Mouse (Mus musculus) neural tube, embryonic 12.5 days (tissue): ENCODE measurements around the gene Hsd17b13. TPM values are rescaled to one million over a fixed set of nuclear protein-coding genes. Genes with fewer than 3 reads are reported as not detected.
"Not testable (repeated sequence)": the region's sequence is repeated elsewhere in the genome, so short reads cannot be mapped to it uniquely, and the experiment has no call there.

Experiments used
- ATAC-seq: fragments of 200-750 bp; cut with Nextera tagmentation; 2 replicates; pipeline ENCODE4 v1.8.0; 2017; ENCODE audit warnings: low read depth, mild to moderate bottlenecking, moderate TSS enrichment, moderate library complexity; ENCODE audit not compliant: low FRiP score
- H3K27ac ChIP-seq: fragments of 300-500 bp; sonication (generic); 2 replicates; pipeline ENCODE4 v1.5.1; 2016
- H3K27me3 ChIP-seq: fragments of 300-500 bp; sonication (generic); replicated peaks from 2 replicates; pipeline ENCODE4 v1.6.1; 2016; ENCODE audit warnings: mild to moderate bottlenecking
- H3K36me3 ChIP-seq: fragments of 300-500 bp; sonication (generic); 2 replicates; pipeline ENCODE4 v1.6.1; 2016; ENCODE audit warnings: mild to moderate bottlenecking
- H3K4me1 ChIP-seq: fragments of 300-500 bp; sonication (generic); 2 replicates; pipeline ENCODE4 v1.6.1; 2016
- H3K4me2 ChIP-seq: fragments of 300-500 bp; sonication (generic); replicated peaks from 2 replicates; pipeline ENCODE4 v1.6.1; 2016; ENCODE audit warnings: mild to moderate bottlenecking
- H3K4me3 ChIP-seq: fragments of 300-500 bp; sonication (generic); 2 replicates; pipeline ENCODE4 v1.5.1; 2016
- H3K9ac ChIP-seq: fragments of 300-500 bp; sonication (generic); 2 replicates; pipeline ENCODE4 v1.6.1; 2016; ENCODE audit warnings: mild to moderate bottlenecking
- H3K9me3 ChIP-seq: fragments of 300-500 bp; sonication (generic); 2 replicates; pipeline ENCODE4 v1.6.1; 2016; ENCODE audit warnings: mild to moderate bottlenecking
- WGBS: fragments of 180-500 bp; shearing (Covaris S2); methylation state at CpG from one replicate; pipeline ENCODE4 v1.1.7; 2016; 5-methylcytosine and 5-hydroxymethylcytosine counted together
- polyA plus RNA-seq: library from polyadenylated mRNA; unstranded; fragments of >200 nt; fragmentation: Nextera tagmentation; extraction: Ambion mirVana; gene quantifications from 2 replicates; pipeline ENCODE4 v1.2.1, GENCODE M21; 2016

The Hsd17b13 gene
- polyA plus RNA-seq, 1 experiment from 2014 or later = not detected

- H3K4me3 ChIP-seq = no peak overlapping the region
- no peak overlapping the region for H3K9ac ChIP-seq
- no peaks in the 10 kb centered on the region for H3K27me3 ChIP-seq
- WGBS = 84% methylated on average over 13 of the region's 13 CpGs
- H3K9me3 ChIP-seq = no peaks in the 10 kb centered on the region
- no peaks in the 10 kb centered on the region for H3K4me1 ChIP-seq
- ATAC-seq = no peak
- H3K4me2 ChIP-seq = no peak overlapping the region
- H3K36me3 ChIP-seq = no peaks in the 10 kb centered on the region
- H3K27ac ChIP-seq = no peak overlapping the region
Measured at GRCm38 (mm10) chr5:103972801-103973200, 4.4 kb downstream of the Hsd17b13 start.

GRCm38 (mm10) chr5:103972379-103972778 is 4.8 kb downstream of the Hsd17b13 start:
- Histone ChIP-seq H3K27ac (no peak overlapping the region), H3K36me3 (no peaks in the 10 kb centered on the region), H3K9me3 (no peaks in the 10 kb centered on the region), H3K27me3 (no peaks in the 10 kb centered on the region), H3K4me1 (no peaks in the 10 kb centered on the region), H3K4me2 (no peak overlapping the region), H3K4me3 (no peak overlapping the region), H3K9ac (no peak overlapping the region)
- 72% methylated on average over 19 of the region's 19 CpGs for WGBS
- no peak for ATAC-seq

DNA sequence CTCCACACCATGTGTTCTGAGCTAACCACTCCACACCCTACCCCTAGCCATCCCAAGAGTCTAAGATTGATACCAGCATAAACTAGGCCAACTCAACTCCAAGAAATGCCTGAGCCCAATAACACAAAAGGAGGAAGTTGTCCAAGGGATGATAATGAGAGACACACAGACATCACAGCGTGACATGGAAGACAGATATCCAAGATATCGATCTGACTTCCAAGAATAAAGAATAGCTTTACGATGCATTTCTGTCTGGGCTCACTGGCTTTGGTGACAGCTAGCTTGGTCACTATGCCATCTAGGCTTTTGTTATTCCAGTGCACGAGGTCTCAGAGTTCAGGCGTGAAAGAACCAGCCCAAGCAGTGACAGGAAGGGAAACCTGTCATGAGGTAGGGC is 6.2 kb downstream of the Hsd17b13 start:
- Histone ChIP-seq H3K27ac (no peak overlapping the region), H3K9me3 (no peaks in the 10 kb centered on the region), H3K36me3 (no peaks in the 10 kb centered on the region), H3K4me1 (no peaks in the 10 kb centered on the region), H3K27me3 (no peaks in the 10 kb centered on the region), H3K4me2 (no peak overlapping the region), H3K9ac (no peak overlapping the region), H3K4me3 (no peak overlapping the region)
- ATAC-seq = no peak
- 78% methylated on average over 5 of the region's 5 CpGs for WGBS

DNA sequence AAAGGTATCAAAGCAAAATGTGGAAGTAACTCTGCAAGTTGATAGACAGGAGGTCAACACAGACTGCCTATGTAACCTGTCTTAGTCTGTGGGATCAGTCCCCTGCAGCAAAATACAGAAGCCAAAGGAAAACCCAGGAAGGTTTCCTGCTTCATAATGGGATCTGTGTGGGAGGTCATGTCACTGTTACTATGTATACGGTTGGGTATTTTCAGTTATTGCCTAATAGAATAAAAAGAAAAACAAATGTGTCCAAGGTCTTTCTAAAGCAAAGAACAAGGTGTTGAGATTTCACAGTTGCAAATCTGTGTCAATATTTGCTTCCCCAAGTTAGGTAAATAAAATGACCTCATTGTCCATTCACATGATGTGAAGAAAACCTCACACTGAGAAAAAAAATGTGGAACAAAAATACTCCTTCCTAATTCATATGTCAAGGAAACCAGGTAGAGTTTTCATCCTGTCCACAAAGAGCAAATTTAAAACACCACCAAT is 14.2 kb downstream of the Hsd17b13 start:
- no peaks in the 10 kb centered on the region for H3K27me3 ChIP-seq
- 97% methylated on average over 1 of the region's 1 CpGs for WGBS
- no peak overlapping the region for H3K4me3 ChIP-seq
- H3K9ac ChIP-seq = no peak overlapping the region
- no peak for ATAC-seq
- no peaks in the 10 kb centered on the region for H3K4me1 ChIP-seq
- H3K4me2 ChIP-seq = no peak overlapping the region
- H3K27ac ChIP-seq = no peak overlapping the region
- no peaks in the 10 kb centered on the region for H3K36me3 ChIP-seq
- H3K9me3 ChIP-seq = peaks cover 3% of the 10 kb centered on the region; the same call in 1 of the 2 replicates

GRCm38 (mm10) chr5:103954638-103955037 is 22.6 kb downstream of the Hsd17b13 start:
- H3K4me2 ChIP-seq = no peak overlapping the region
- 70% methylated on average over 5 of the region's 5 CpGs for WGBS
- H3K9ac ChIP-seq = no peak overlapping the region
- no peak overlapping the region for H3K27ac ChIP-seq
- no peaks in the 10 kb centered on the region for H3K4me1 ChIP-seq
- H3K4me3 ChIP-seq = no peak overlapping the region
- no peaks in the 10 kb centered on the region for H3K9me3 ChIP-seq
- ATAC-seq = no peak
- H3K27me3 ChIP-seq = no peaks in the 10 kb centered on the region
- no peaks in the 10 kb centered on the region for H3K36me3 ChIP-seq

- Histone ChIP-seq H3K4me1 (no peaks in the 10 kb centered on the region), H3K9me3 (no peaks in the 10 kb centered on the region), H3K9ac (no peak overlapping the region), H3K36me3 (no peaks in the 10 kb centered on the region), H3K4me2 (no peak overlapping the region), H3K27ac (no peak overlapping the region), H3K27me3 (no peaks in the 10 kb centered on the region), H3K4me3 (no peak overlapping the region)
- no peak for ATAC-seq
- 88% methylated on average over 10 of the region's 10 CpGs for WGBS
Measured at GRCm38 (mm10) chr5:103953135-103954083, 23.8 kb downstream of the Hsd17b13 start.

DNA sequence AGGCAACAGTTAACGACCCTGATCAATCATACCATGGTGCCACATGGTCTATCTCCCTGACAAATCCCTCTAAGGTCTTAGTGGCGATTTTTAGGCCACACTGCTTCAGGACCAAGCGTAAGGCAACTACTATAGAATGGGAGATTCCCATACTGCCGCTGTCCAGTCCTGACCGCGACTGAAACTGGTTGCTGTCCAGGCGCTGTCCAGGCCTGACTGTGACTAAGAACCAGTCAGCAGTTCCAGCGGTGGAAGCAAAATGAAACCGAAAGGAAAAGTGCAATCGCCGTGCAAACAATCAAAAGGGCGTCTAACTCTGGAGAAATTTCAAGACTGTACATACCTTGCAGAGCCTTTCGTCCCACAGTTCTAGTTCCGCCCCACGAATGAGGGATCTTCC is 27.1 kb downstream of the Hsd17b13 start:
- 95% methylated on average over 15 of the region's 15 CpGs for WGBS
- not testable (repeated sequence) for ATAC-seq

GRCm38 (mm10) chr5:103943183-103943582 is 34.0 kb downstream of the Hsd17b13 start:
- no peak for ATAC-seq
- WGBS = 15% methylated on average over 6 of the region's 6 CpGs

More for the DNA sequence above, 27.1 kb downstream of the Hsd17b13 start:
- not testable (repeated sequence) for H3K9ac ChIP-seq, H3K9me3 ChIP-seq, H3K4me3 ChIP-seq, H3K27me3 ChIP-seq, H3K4me2 ChIP-seq, H3K4me1 ChIP-seq, H3K36me3 ChIP-seq, H3K27ac ChIP-seq

GRCm38 (mm10) chr5:103939856-103940255 is 37.4 kb downstream of the Hsd17b13 start:
- 77% methylated on average over 1 of the region's 1 CpGs for WGBS
- peaks cover 47% of the 10 kb centered on the region for H3K27me3 ChIP-seq

More at GRCm38 (mm10) chr5:103943183-103943582, 34.0 kb downstream of the Hsd17b13 start:
- Histone ChIP-seq H3K4me1 (peaks cover 27% of the 10 kb centered on the region), H3K36me3 (no peaks in the 10 kb centered on the region), H3K27ac (no peak overlapping the region), H3K4me2 (no peak overlapping the region), H3K9me3 (no peaks in the 10 kb centered on the region), H3K4me3 (no peak overlapping the region), H3K27me3 (peaks cover 31% of the 10 kb centered on the region), H3K9ac (no peak overlapping the region)

GRCm38 (mm10) chr5:103939350-103939652 is 37.9 kb downstream of the Hsd17b13 start:
- H3K4me2 ChIP-seq = peak overlapping the region; percentile 22; the same call in 1 of the 2 replicates
- H3K27me3 ChIP-seq = peaks cover 41% of the 10 kb centered on the region
- no peaks in the 10 kb centered on the region for H3K9me3 ChIP-seq
- no peak overlapping the region for H3K4me3 ChIP-seq
- peaks cover 29% of the 10 kb centered on the region for H3K4me1 ChIP-seq
- no peaks in the 10 kb centered on the region for H3K36me3 ChIP-seq
- no peak overlapping the region for H3K9ac ChIP-seq
- no peak overlapping the region for H3K27ac ChIP-seq
- ATAC-seq = peak; percentile 46
- WGBS = 58% methylated on average over 7 of the region's 7 CpGs

More at GRCm38 (mm10) chr5:103939856-103940255, 37.4 kb downstream of the Hsd17b13 start:
- H3K9me3 ChIP-seq = no peaks in the 10 kb centered on the region
- no peak overlapping the region for H3K9ac ChIP-seq
- no peak overlapping the region for H3K27ac ChIP-seq
- H3K4me1 ChIP-seq = peaks cover 29% of the 10 kb centered on the region
- no peaks in the 10 kb centered on the region for H3K36me3 ChIP-seq
- no peak overlapping the region for H3K4me2 ChIP-seq
- H3K4me3 ChIP-seq = no peak overlapping the region
- ATAC-seq = no peak

GRCm38 (mm10) chr5:103938547-103939349 is 38.5 kb downstream of the Hsd17b13 start:
- Histone ChIP-seq H3K27ac (no peak overlapping the region), H3K27me3 (peaks cover 36% of the 10 kb centered on the region), H3K4me3 (no peak overlapping the region), H3K4me2 (peak overlapping the region; percentile 22; the same call in 1 of the 2 replicates), H3K9me3 (no peaks in the 10 kb centered on the region), H3K9ac (no peak overlapping the region), H3K4me1 (peaks cover 29% of the 10 kb centered on the region), H3K36me3 (no peaks in the 10 kb centered on the region)
- WGBS = 13% methylated on average over 11 of the region's 11 CpGs
- ATAC-seq = peak; percentile 88
